Mouse (Mus musculus) heart, embryonic 12.5 days (tissue): ENCODE results near the gene Myo16. TPM values are rescaled to one million over a fixed set of nuclear protein-coding genes. Genes with fewer than 3 reads are reported as not detected.

Experiments used
- ATAC-seq: fragments of 200-750 bp; cut with Nextera tagmentation; 2 replicates; pipeline ENCODE4 v1.8.0; 2017; ENCODE audit warnings: moderate TSS enrichment, moderate library complexity; ENCODE audit not compliant: insufficient number of reproducible peaks, low FRiP score
- H3K27ac ChIP-seq: fragments of 300-500 bp; sonication (generic); 2 replicates; pipeline ENCODE4 v1.5.1; 2016; ENCODE audit warnings: mild to moderate bottlenecking, moderate library complexity; ENCODE audit not compliant: poor library complexity, severe bottlenecking
- H3K27me3 ChIP-seq: fragments of 300-500 bp; sonication (generic); replicated peaks from 2 replicates; pipeline ENCODE4 v1.6.1; 2016; ENCODE audit warnings: mild to moderate bottlenecking, moderate library complexity
- H3K36me3 ChIP-seq: fragments of 300-500 bp; sonication (generic); 2 replicates; pipeline ENCODE4 v1.6.1; 2016; ENCODE audit warnings: mild to moderate bottlenecking, moderate library complexity
- H3K4me1 ChIP-seq: fragments of 300-500 bp; sonication (generic); replicated peaks from 2 replicates; pipeline ENCODE4 v1.6.1; 2016; ENCODE audit warnings: mild to moderate bottlenecking
- H3K4me2 ChIP-seq: fragments of 300-500 bp; sonication (generic); 2 replicates; pipeline ENCODE4 v1.6.1; 2016; ENCODE audit warnings: mild to moderate bottlenecking, moderate library complexity
- H3K4me3 ChIP-seq: fragments of 300-500 bp; sonication (generic); 2 replicates; pipeline ENCODE4 v1.5.1; 2016; ENCODE audit warnings: mild to moderate bottlenecking
- H3K9ac ChIP-seq: fragments of 300-500 bp; sonication (generic); 2 replicates; pipeline ENCODE4 v1.6.1; 2016; ENCODE audit warnings: mild to moderate bottlenecking, moderate library complexity
- H3K9me3 ChIP-seq: fragments of 300-500 bp; sonication (generic); replicated peaks from 2 replicates; pipeline ENCODE4 v1.6.1; 2016; ENCODE audit warnings: mild to moderate bottlenecking, moderate library complexity
- WGBS: fragments of 180-500 bp; shearing (Covaris S2); methylation state at CpG from one replicate; pipeline ENCODE4 v1.1.7; 2016; 5-methylcytosine and 5-hydroxymethylcytosine counted together
- polyA plus RNA-seq: library from polyadenylated mRNA; unstranded; fragments of >200 nt; fragmentation: Nextera tagmentation; extraction: Ambion mirVana; gene quantifications from 2 replicates; pipeline ENCODE4 v1.2.1, GENCODE M21; 2016

The Myo16 gene
- polyA plus RNA-seq, 1 experiment from 2014 or later = 1.5 TPM

DNA sequence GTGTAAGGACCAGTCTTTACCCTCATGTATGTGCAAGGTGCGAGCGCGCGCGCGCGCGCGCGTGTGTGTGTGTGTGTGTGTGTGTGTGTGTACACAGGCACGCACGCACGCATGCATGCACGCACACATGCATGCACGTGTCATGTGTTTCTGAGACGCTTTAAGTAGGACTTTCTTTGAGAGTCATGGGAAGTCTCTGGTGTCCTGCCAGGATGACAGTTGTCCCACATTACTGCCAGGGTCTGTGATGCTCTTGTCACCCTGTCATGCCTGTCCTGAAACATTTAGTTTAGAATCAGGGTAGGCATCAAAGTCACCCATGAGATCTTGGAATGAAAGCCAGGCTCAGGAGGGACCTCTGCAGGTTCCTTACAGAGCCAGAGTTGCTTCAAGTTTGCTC, 1.4 kb downstream of the Myo16 start:
- Histone ChIP-seq H3K27me3 (peaks cover 46% of the 10 kb centered on the region), H3K4me3 (no peak overlapping the region), H3K9ac (no peak overlapping the region), H3K27ac (no peak overlapping the region), H3K4me2 (no peak overlapping the region), H3K36me3 (no peaks in the 10 kb centered on the region), H3K4me1 (0 out of 2 replicates have a peak, but pooled peaks cover 3% of the 10 kb centered on the region), H3K9me3 (peaks cover 6% of the 10 kb centered on the region)
- ATAC-seq = no peak
- WGBS = 89% methylated on average over 16 of the region's 16 CpGs

DNA sequence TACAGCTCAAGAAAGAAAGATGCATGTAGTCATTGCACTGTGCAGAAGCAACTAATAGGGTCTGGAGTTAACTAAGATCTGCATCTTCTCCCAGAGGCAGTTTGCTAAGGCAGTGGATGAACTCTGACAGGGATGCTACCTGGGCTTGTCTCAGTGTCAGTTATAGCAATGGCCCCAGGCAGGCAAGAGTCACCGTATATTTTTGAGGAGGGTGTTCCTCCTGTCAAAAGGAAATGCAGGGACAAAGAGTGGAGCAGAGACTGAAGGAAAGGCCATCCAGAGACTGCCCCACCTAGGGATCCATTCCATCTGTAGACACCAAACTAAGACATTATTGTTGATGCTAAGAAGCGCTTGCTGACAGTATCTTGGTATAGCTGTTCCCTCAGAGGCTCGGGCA, 7.4 kb downstream of the Myo16 start:
- Histone ChIP-seq H3K36me3 (no peaks in the 10 kb centered on the region), H3K27me3 (peaks cover 15% of the 10 kb centered on the region), H3K27ac (no peak overlapping the region), H3K4me1 (peaks cover 6% of the 10 kb centered on the region; the same call in 1 of the 2 replicates), H3K4me2 (no peak overlapping the region), H3K4me3 (no peak overlapping the region), H3K9me3 (peaks cover 4% of the 10 kb centered on the region; the same call in 1 of the 2 replicates), H3K9ac (no peak overlapping the region)
- WGBS = 81% methylated on average over 3 of the region's 3 CpGs
- no peak for ATAC-seq

DNA sequence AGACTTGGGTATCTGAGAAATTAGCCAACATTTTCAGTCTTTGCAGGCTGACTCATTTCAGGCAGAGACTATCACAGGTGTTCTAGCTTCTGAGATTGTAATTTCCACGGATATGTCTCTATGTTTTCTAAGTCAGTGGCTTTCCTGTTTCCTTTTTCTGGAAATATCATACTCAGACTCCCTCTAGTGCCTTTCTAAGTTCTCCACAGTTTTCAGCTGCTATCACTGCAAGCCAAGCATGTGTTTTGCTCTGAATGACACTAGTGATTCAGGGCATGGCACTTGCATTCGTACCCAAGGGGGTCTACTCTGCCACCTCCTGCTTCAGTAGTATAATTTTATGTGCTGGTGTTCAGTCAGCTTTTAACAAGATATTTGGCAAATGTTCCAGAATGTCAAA, 11.2 kb downstream of the Myo16 start:
- Histone ChIP-seq H3K4me2 (no peak overlapping the region), H3K27ac (no peak overlapping the region), H3K4me3 (no peak overlapping the region), H3K27me3 (peaks cover 5% of the 10 kb centered on the region; the same call in 1 of the 2 replicates), H3K9ac (no peak overlapping the region), H3K36me3 (no peaks in the 10 kb centered on the region), H3K9me3 (no peaks in the 10 kb centered on the region), H3K4me1 (peaks cover 6% of the 10 kb centered on the region; the same call in 1 of the 2 replicates)
- no peak for ATAC-seq
- WGBS = 69% methylated on average over 2 of the region's 2 CpGs

DNA sequence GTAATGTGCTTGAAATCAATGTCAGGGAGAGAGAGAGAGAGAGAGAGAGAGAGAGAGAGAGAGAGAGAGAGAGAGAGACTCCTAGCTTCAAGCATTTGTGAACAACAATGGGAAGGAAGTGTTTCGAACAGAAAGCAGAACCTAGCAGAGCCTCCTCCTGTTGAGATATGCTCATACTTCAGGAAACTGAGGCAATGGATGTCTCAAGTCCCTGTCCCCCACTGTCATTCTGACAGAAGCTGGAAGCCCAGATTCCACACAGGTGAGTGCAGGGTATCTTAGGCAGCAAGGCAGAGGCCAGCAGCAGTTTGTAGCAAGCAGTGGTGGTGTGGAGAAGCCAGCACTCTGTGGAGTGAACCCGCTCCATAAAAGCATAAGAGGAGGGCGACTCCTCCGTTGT, 14.6 kb downstream of the Myo16 start:
- 79% methylated on average over 4 of the region's 4 CpGs for WGBS

DNA sequence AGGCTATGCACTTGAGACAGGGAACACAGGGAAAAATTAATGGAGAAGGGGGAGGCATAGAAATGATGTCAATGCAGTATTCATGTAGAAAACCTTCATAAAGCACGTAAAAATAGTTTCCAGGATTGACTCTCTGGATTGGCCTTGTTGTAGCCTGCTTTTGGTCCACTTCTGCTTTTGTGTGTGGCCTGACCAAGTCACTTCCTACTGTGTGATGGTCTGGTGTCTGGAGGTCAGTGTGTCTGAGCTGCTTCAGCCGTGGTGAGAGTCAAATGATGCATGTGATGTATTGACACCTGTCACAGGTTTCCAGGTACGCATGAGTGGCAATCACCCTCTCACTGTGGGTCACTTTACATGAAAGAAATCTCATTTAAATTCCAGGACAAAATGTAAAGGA, 16.2 kb downstream of the Myo16 start:
- no peaks in the 10 kb centered on the region; the same call in 1 of the 2 replicates for H3K27me3 ChIP-seq
- WGBS = 78% methylated on average over 3 of the region's 3 CpGs
- H3K9ac ChIP-seq = no peak overlapping the region
- no peak for ATAC-seq
- no peak overlapping the region for H3K4me2 ChIP-seq
- no peak overlapping the region for H3K27ac ChIP-seq
- no peaks in the 10 kb centered on the region for H3K9me3 ChIP-seq
- H3K4me1 ChIP-seq = no peaks in the 10 kb centered on the region
- no peaks in the 10 kb centered on the region for H3K36me3 ChIP-seq
- no peak overlapping the region for H3K4me3 ChIP-seq

More for the DNA sequence above, 14.6 kb downstream of the Myo16 start:
- Histone ChIP-seq H3K36me3 (no peaks in the 10 kb centered on the region), H3K4me2 (no peak overlapping the region), H3K9ac (no peak overlapping the region), H3K4me3 (no peak overlapping the region), H3K27ac (no peak overlapping the region), H3K9me3 (no peaks in the 10 kb centered on the region), H3K27me3 (no peaks in the 10 kb centered on the region; the same call in 1 of the 2 replicates), H3K4me1 (no peaks in the 10 kb centered on the region)
- ATAC-seq = no peak

DNA sequence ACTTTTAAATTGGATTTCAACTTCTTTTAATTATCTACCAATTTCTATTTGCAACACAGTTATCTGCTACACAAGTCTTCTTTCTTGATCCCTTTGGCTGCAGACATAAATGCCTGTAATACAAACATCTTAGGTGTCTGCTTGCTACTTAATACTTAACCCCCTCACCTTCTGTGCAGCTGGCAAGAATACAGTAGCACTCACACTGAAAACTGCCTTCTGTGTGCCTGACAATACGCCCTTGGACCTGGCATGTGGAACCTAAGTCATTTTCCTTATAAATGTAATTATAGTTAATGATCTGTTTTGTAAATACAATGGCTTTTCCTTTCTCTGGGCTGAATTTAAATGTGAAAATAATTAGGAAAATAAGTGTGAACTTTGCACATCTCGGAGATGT, 17.6 kb downstream of the Myo16 start:
- H3K9ac ChIP-seq = no peak overlapping the region
- no peaks in the 10 kb centered on the region for H3K9me3 ChIP-seq
- ATAC-seq = no peak
- H3K27ac ChIP-seq = no peak overlapping the region
- WGBS = 69% methylated on average over 2 of the region's 2 CpGs
- H3K36me3 ChIP-seq = no peaks in the 10 kb centered on the region
- H3K4me1 ChIP-seq = no peaks in the 10 kb centered on the region
- H3K4me2 ChIP-seq = no peak overlapping the region
- H3K4me3 ChIP-seq = no peak overlapping the region
- no peaks in the 10 kb centered on the region; the same call in 1 of the 2 replicates for H3K27me3 ChIP-seq

DNA sequence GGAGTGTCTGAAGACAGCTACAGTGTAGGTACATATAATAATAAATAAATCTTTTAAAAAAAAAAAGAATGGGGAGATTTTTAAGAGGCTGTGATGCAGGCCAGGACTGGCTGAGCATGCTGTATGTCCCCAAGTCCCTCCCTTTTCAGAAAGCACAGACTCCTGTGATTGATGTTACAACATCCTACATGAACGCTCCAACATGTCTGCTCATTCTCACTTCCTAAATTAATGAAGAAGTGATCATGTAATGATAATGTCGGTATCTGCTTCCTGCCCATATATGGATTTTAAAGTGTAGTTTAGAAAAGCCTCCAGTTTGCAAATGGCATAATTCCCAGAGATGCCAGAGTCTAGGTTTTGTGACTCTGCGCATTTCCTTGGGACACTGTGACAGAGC, 18.6 kb downstream of the Myo16 start:
- Histone ChIP-seq H3K27ac (no peak overlapping the region), H3K4me3 (no peak overlapping the region), H3K27me3 (no peaks in the 10 kb centered on the region; the same call in 1 of the 2 replicates), H3K9me3 (no peaks in the 10 kb centered on the region), H3K4me2 (no peak overlapping the region), H3K36me3 (no peaks in the 10 kb centered on the region), H3K9ac (no peak overlapping the region), H3K4me1 (no peaks in the 10 kb centered on the region)
- no peak for ATAC-seq
- WGBS = 79% methylated on average over 3 of the region's 3 CpGs

DNA sequence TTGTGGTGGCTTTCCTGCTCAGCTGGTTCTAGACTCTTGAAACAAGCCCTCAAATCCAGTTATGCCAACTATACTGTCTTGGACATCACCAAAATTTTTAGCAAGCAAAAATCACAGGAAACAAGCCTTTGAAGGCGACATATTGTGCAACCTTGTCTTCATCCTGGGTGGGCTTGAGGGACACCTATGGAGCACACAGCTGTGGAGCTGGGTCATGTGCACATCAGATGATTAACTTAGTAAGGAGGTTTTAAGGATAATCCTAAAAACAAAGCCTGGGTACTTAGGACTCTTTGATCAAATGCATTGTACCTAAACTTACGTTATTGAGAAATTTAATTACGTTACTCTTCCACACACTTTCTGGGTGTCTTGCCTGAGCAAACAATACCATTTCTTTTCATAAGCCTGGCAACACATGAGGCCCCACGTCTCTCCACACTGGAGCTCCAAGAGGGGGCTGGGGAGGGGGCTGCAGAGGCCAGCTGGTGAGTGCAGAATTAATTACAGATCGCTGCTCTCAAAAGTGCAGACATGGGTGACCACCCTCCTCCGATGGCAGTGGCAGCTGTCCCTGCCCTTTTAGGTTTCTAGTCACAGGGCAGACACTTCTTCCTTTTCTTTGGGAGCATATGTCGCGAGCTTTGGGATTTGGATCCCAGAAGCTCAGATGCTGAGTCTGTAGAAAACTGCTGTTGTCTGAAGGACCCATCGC, 19.5 kb downstream of the Myo16 start:
- no peak overlapping the region for H3K27ac ChIP-seq
- H3K36me3 ChIP-seq = no peaks in the 10 kb centered on the region
- H3K9ac ChIP-seq = no peak overlapping the region
- no peaks in the 10 kb centered on the region for H3K9me3 ChIP-seq
- WGBS = 58% methylated on average over 9 of the region's 9 CpGs
- no peak overlapping the region for H3K4me2 ChIP-seq
- no peak for ATAC-seq
- no peaks in the 10 kb centered on the region; the same call in 1 of the 2 replicates for H3K27me3 ChIP-seq
- no peaks in the 10 kb centered on the region for H3K4me1 ChIP-seq
- no peak overlapping the region for H3K4me3 ChIP-seq

DNA sequence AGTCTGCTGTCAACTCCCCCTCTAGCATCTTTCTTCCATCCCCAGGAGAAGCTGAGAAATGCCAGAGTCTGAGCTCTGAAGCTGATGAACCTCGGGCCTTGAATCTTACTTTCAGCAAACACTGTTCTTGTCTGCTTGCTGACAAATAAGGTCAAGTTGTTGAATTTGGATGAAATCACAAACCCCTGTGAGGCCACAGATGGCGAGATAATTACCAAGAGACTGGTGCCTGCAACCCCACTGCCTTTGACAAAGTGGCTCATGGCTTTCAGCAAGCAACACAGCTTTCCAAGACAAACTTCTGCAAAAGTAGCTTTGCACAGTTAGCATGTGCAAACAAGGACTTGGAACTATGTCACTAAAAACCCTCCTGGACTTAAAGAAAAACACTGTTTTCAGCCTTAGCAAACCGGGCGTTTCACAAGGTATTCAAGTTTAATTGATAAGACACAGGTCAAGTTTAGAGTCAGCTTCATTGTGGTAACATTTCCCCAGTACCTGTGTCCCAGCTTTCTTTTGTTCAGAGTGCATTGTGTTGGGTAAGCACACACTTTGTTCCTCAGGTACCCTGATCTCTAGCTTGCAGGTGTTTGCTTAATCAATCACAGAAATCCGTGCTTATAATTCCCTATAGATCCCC, 20.6 kb downstream of the Myo16 start:
- H3K4me1 ChIP-seq = no peaks in the 10 kb centered on the region
- no peaks in the 10 kb centered on the region for H3K9me3 ChIP-seq
- WGBS = 56% methylated on average over 5 of the region's 5 CpGs
- no peaks in the 10 kb centered on the region for H3K27me3 ChIP-seq
- ATAC-seq = no peak
- H3K9ac ChIP-seq = no peak overlapping the region
- no peaks in the 10 kb centered on the region for H3K36me3 ChIP-seq
- H3K27ac ChIP-seq = no peak overlapping the region
- H3K4me3 ChIP-seq = no peak overlapping the region
- H3K4me2 ChIP-seq = no peak overlapping the region

DNA sequence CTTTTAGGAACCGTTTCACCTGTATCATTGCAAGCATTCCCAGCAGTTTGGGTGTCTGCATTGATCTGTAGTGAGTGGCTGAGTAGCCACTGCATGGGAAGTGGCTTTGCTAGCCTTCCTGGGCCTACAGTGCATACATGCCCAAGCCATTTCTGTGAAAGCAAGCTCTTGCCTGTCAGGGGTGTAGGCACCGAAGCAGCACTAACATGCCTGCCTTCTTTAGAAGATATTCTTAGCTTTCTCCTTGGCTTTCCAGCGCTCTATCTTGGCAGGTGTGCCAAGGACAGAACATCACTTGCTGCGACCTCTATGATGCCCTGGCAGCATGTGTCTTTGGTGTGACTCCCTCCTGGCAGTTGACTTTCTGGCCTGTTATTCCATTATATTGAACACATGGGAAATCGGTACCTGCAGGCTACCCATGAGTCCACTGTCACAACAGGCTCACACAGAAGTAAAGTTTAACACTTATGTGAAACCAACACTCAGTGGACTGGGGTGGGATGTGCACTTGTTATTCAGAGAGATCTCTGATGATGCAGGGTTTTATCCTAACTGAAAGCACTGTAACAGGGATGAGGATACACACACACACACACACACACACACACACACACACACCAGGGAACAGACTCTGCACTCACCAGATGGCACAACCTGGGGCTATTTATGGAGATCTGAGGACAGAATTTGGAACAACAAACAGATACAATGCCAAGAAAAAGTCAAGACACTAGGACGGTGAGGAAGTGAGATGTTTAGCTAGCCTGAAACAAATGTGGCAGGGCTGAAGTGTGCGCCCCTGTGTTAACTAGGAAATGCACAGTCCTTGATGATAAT, 21.4 kb downstream of the Myo16 start:
- Histone ChIP-seq H3K9me3 (no peaks in the 10 kb centered on the region), H3K4me2 (no peak overlapping the region), H3K36me3 (no peaks in the 10 kb centered on the region), H3K9ac (no peak overlapping the region), H3K4me1 (no peaks in the 10 kb centered on the region), H3K4me3 (no peak overlapping the region), H3K27me3 (no peaks in the 10 kb centered on the region), H3K27ac (no peak overlapping the region)
- WGBS = 77% methylated on average over 7 of the region's 7 CpGs
- ATAC-seq = no peak

DNA sequence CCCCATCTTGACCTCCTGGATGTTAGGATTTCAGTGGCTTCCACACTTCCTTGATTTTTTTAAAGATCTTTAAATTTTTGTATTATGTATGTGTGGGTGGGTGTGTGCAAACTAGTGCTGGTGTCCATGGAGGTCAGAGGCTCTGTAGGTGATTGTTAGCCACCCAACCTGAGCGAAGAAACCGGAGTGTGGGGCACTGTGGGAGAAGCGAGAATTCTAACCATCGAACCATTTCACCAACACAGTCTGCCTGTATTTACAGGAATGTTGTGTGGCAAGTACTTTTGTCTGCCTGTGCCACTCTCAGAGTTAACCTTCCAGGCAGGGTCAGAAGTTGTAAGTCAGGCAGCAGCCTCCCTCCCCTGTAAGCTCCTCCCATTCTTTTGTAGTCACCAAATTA, 22.3 kb downstream of the Myo16 start:
- Histone ChIP-seq H3K27ac (no peak overlapping the region), H3K36me3 (no peaks in the 10 kb centered on the region), H3K4me2 (no peak overlapping the region), H3K4me1 (no peaks in the 10 kb centered on the region), H3K9ac (no peak overlapping the region), H3K4me3 (no peak overlapping the region), H3K9me3 (no peaks in the 10 kb centered on the region), H3K27me3 (no peaks in the 10 kb centered on the region)
- no peak for ATAC-seq
- 83% methylated on average over 4 of the region's 4 CpGs for WGBS
